Mouse (Mus musculus) stomach, postnatal 0 days (tissue): ENCODE results near the gene Dynlt1a. TPM values are rescaled to one million over a fixed set of nuclear protein-coding genes. Genes with fewer than 3 reads are reported as not detected.
"Not testable (repeated sequence)": the region's sequence is repeated elsewhere in the genome, so short reads cannot be mapped to it uniquely, and the experiment has no call there.

ENCODE experiments used
- ATAC-seq: fragments of 200-750 bp; cut with Nextera tagmentation; 2 replicates; pipeline ENCODE4 v1.8.0; 2017; ENCODE audit not compliant: low FRiP score, low TSS enrichment
- DNase-seq: peaks from one replicate; pipeline ENCODE4 v3.0.0-alpha.2; 2016; ENCODE audit warnings: low spot score
- H3K27ac ChIP-seq: fragments of 300-500 bp; sonication (generic); replicated peaks from 2 replicates; pipeline ENCODE4 v1.5.1; 2014; ENCODE audit warnings: mild to moderate bottlenecking, control low read depth
- H3K27me3 ChIP-seq: fragments of 300-500 bp; sonication (generic); 2 replicates; pipeline ENCODE4 v1.6.1; 2014; ENCODE audit warnings: low read length; ENCODE audit not compliant: control insufficient read depth, insufficient read depth
- H3K36me3 ChIP-seq: fragments of 300-500 bp; sonication (generic); 2 replicates; pipeline ENCODE4 v1.6.1; 2014; ENCODE audit warnings: low read length, mixed read lengths; ENCODE audit not compliant: control insufficient read depth, insufficient read depth
- H3K4me1 ChIP-seq: fragments of 300-500 bp; sonication (generic); replicated peaks from 2 replicates; pipeline ENCODE4 v1.6.1; 2014; ENCODE audit warnings: antibody characterized with exemption; ENCODE audit not compliant: control insufficient read depth, insufficient read depth
- H3K4me2 ChIP-seq: fragments of 300-500 bp; sonication (generic); replicated peaks from 2 replicates; pipeline ENCODE4 v1.6.1; 2014; ENCODE audit warnings: low read depth, mild to moderate bottlenecking, control low read depth, moderate library complexity
- H3K4me3 ChIP-seq: fragments of 300-500 bp; sonication (generic); 2 replicates; pipeline ENCODE4 v1.5.1; 2014; ENCODE audit warnings: low read depth, low read length, control low read depth
- H3K9ac ChIP-seq: fragments of 300-500 bp; sonication (generic); 2 replicates; pipeline ENCODE4 v1.6.1; 2014; ENCODE audit warnings: mild to moderate bottlenecking, low read length, control low read depth, mixed read lengths
- H3K9me3 ChIP-seq: fragments of 300-500 bp; sonication (generic); 2 replicates; pipeline ENCODE4 v1.6.1; 2016; ENCODE audit warnings: low read length; ENCODE audit not compliant: control insufficient read depth
- WGBS: fragments of 180-500 bp; shearing (Covaris S2); extraction: QIAGEN DNeasy Blood & Tissue Kit; methylation state at CpG from one replicate; pipeline ENCODE4 v1.1.7; 2014; 5-methylcytosine and 5-hydroxymethylcytosine counted together
- polyA plus RNA-seq: library from polyadenylated mRNA; unstranded; fragments of >200 nt; fragmentation: Nextera tagmentation; extraction: Ambion mirVana; gene quantifications from 2 replicates; pipeline ENCODE4 v1.2.1, GENCODE M21; 2015

Gene Dynlt1a
- polyA plus RNA-seq, 1 experiment from 2014 or later, result 6.3 TPM

- not testable (repeated sequence) for H3K27me3 ChIP-seq, H3K9ac ChIP-seq, ATAC-seq, H3K4me3 ChIP-seq, H3K36me3 ChIP-seq, H3K9me3 ChIP-seq, H3K4me1 ChIP-seq, H3K4me2 ChIP-seq, H3K27ac ChIP-seq
- WGBS, result 76% methylated on average over 6 of the region's 6 CpGs
- peak; percentile 10 for DNase-seq
Measured at GRCm38 (mm10) chr17:6271970-6272369, 45.3 kb downstream of the Dynlt1a start.

GRCm38 (mm10) chr17:6270840-6271239, 46.5 kb downstream of the Dynlt1a start:
- Histone ChIP-seq H3K27ac (0 out of 2 replicates have a peak overlapping the region, but pooled peaks have one; percentile 49), H3K4me2 (peak overlapping the region; percentile 59), H3K9ac (peak overlapping the region; percentile 66), H3K4me3 (peak overlapping the region; percentile 49)
- not testable (repeated sequence) for H3K9me3 ChIP-seq, H3K4me1 ChIP-seq, H3K36me3 ChIP-seq, H3K27me3 ChIP-seq
- DNase-seq (peak; percentile 77), ATAC-seq (0 out of 2 replicates have a peak, but pooled peaks have one; percentile 27)
- WGBS, result under 1% methylated on average over 20 of the region's 25 CpGs

- H3K9ac ChIP-seq, result peak overlapping the region; percentile 66
- WGBS, result 2% methylated on average over 32 of the region's 84 CpGs
Measured at GRCm38 (mm10) chr17:6269876-6270831, 47.1 kb downstream of the Dynlt1a start.

DNA sequence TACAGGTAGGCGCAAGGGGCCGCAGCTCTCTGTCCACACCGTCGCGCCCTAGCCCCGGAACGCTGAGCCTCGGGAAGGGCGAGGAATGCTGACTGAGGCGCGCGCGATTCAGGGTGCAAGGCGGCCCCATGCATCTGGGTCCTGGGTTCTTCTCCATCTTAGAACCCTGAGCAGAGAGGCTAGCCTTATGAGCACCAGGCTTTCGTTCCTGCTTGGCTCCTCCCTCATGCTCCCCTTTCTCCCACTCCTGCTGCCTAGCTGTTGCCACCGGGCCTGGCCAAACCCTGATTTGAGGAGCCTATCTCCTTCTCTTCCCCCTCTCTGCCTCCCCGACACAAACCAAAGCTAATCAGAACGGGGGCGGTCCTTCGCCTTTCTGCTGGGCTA, 60.2 kb downstream of the Dynlt1a start:
- WGBS, result 0% methylated on average over 6 of the region's 20 CpGs
- not testable (repeated sequence) for H3K36me3 ChIP-seq, H3K27ac ChIP-seq, H3K4me1 ChIP-seq, H3K27me3 ChIP-seq, H3K9me3 ChIP-seq, H3K9ac ChIP-seq, H3K4me2 ChIP-seq, DNase-seq, H3K4me3 ChIP-seq
- ATAC-seq, result 0 out of 2 replicates have a peak, but pooled peaks have one; percentile 12

More at GRCm38 (mm10) chr17:6269876-6270831, 47.1 kb downstream of the Dynlt1a start:
- peak overlapping the region; percentile 49 for H3K4me3 ChIP-seq
- H3K27ac ChIP-seq, result 0 out of 2 replicates have a peak overlapping the region, but pooled peaks have one; percentile 49
- H3K4me2 ChIP-seq, result peak overlapping the region; percentile 59
- peak; percentile 24 for DNase-seq
- H3K9me3 ChIP-seq, H3K36me3 ChIP-seq, H3K27me3 ChIP-seq, H3K4me1 ChIP-seq: not testable (repeated sequence)
- ATAC-seq, result peak; percentile 88

DNA sequence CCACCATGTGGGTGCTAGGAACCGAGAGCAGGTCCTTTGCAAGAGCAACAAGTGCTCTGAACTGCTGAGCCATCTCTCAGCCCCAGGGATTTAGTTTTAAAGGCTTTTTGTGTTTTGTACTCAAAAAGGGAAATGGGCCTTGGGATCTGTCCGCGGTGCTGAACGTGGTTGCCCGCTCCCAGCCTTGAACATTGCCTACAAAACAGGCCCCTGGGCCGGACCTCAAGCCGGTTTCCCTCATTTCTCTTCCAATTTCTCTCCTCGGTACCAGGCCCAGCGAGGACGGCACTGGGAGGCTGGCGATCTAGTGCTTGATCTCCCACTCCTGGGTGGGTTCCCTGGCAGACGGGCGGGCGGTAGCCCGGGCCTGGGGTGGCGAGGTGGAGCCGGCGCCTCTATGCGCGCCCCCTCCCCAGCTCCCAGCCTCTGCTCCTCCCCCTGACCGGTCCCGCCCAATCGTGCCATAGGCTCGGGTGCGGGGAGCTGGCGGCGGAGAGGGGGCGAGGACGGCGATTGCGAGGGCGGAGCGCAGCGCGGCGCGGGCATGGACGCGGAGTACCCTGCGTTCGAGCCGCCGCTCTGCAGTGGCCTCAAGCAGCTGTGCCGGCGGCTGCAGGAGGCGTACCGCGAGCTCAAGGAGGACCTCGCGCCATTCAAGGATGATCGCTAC, 60.8 kb downstream of the Dynlt1a start, which contains the start of gene Tmem181a:
TSS of gene Tmem181a (plus strand) at position 461 of the 670 bp plus-strand sequence.
- H3K4me1 ChIP-seq, H3K36me3 ChIP-seq, H3K4me3 ChIP-seq, H3K4me2 ChIP-seq, H3K27ac ChIP-seq, H3K27me3 ChIP-seq, DNase-seq, H3K9ac ChIP-seq, H3K9me3 ChIP-seq: not testable (repeated sequence)
- 0% methylated on average over 7 of the region's 51 CpGs for WGBS
- ATAC-seq, result peak; percentile 68; the same call in 1 of the 2 replicates

Other genes with a start within 250 kb of the Dynlt1a start
- gene Serac1, start 237.8 kb downstream of the Dynlt1a start, polyA plus RNA-seq, result 1.4 and 1.5 TPM in 2 replicates
- gene Gtf2h5, start 237.7 kb downstream of the Dynlt1a start, polyA plus RNA-seq, result 128 and 141 TPM in 2 replicates
- gene Tulp4, start 211.1 kb downstream of the Dynlt1a start, polyA plus RNA-seq, result 33.6 and 39.3 TPM in 2 replicates
- 18.3 and 18.5 TPM in 2 replicates for gene Tmem181a, start 60.6 kb downstream of the Dynlt1a start, polyA plus RNA-seq
- gene Dynlt1b, start 112.6 kb upstream of the Dynlt1a start, polyA plus RNA-seq, result 477 and 484 TPM in 2 replicates